Mouse (Mus musculus) thymus, adult 2 months (tissue): ENCODE measurements around the gene Zfp37.

ENCODE experiments used
- CTCF ChIP-seq: fragments of 200-500 bp; IDR thresholded peaks from 2 replicates; pipeline ENCODE4 v1.5.1; 2012; ENCODE audit warnings: mild to moderate bottlenecking, control low read depth, low read length, moderate library complexity, borderline replicate concordance; ENCODE audit not compliant: control insufficient read depth, poor library complexity, insufficient read depth; ENCODE audit errors: extremely low read depth
- POLR2A ChIP-seq: fragments of 200-500 bp; IDR thresholded peaks from 2 replicates; pipeline ENCODE4 v1.6.1; 2012; ENCODE audit warnings: mild to moderate bottlenecking, low read length, control low read depth, moderate library complexity; ENCODE audit not compliant: control insufficient read depth, poor library complexity, insufficient read depth; ENCODE audit errors: extremely low read depth

GRCm38 (mm10) chr4:62272696-62273095 is 41.8 kb upstream of the Zfp37 start:
- TF ChIP-seq CTCF (no peak), POLR2A (no peak)
